Mouse (Mus musculus) ES-E14 (cell line): ENCODE results near the gene Ndufs6.

Source experiments
- MAFK ChIP-seq: IDR thresholded peaks from 2 replicates; pipeline ENCODE4 v1.6.1; 2014; ENCODE audit warnings: mild to moderate bottlenecking, low read depth, low read length, inconsistent platforms; ENCODE audit not compliant: insufficient read depth
- ZC3H11A ChIP-seq: IDR thresholded peaks from 2 replicates; pipeline ENCODE4 v1.6.1; 2012; ENCODE audit warnings: low read depth, mild to moderate bottlenecking, inconsistent platforms, low read length, borderline replicate concordance
- ZNF384 ChIP-seq: IDR thresholded peaks from 2 replicates; pipeline ENCODE4 v1.6.1; 2012; ENCODE audit warnings: low read depth, low read length, inconsistent platforms

GRCm38 (mm10) chr13:73272794-73273282 lies 55.5 kb downstream of the Ndufs6 start:
- TF ChIP-seq ZC3H11A (no peak), ZNF384 (no peak), MAFK (no peak)
